Mouse (Mus musculus) testis, adult 2 months (tissue): ENCODE results near the gene Gbp2. TPM values are rescaled to one million over a fixed set of nuclear protein-coding genes. Genes with fewer than 3 reads are reported as not detected.
"Not testable (repeated sequence)": the region's sequence is repeated elsewhere in the genome, so short reads cannot be mapped to it uniquely, and the experiment has no call there.

ENCODE experiments used
- H3K27ac ChIP-seq: fragments of 200-500 bp; 2 replicates; pipeline ENCODE4 v1.5.1; 2012; ENCODE audit warnings: low read depth, low read length; ENCODE audit not compliant: control insufficient read depth, insufficient read depth
- H3K27me3 ChIP-seq: fragments of 200-500 bp; 2 replicates; pipeline ENCODE4 v1.6.1; 2012; ENCODE audit warnings: mild to moderate bottlenecking, low read length, moderate library complexity; ENCODE audit not compliant: control insufficient read depth, insufficient read depth
- H3K36me3 ChIP-seq: fragments of 200-500 bp; 2 replicates; pipeline ENCODE4 v1.6.1; 2012; ENCODE audit warnings: mild to moderate bottlenecking, low read length; ENCODE audit not compliant: control insufficient read depth, insufficient read depth
- H3K4me1 ChIP-seq: fragments of 200-500 bp; 2 replicates; pipeline ENCODE4 v1.6.1; 2012; ENCODE audit warnings: low read length; ENCODE audit not compliant: control insufficient read depth, insufficient read depth
- H3K4me3 ChIP-seq: fragments of 200-500 bp; 2 replicates; pipeline ENCODE4 v1.5.1; 2012; ENCODE audit warnings: low read depth, mild to moderate bottlenecking, low read length, moderate library complexity, mixed read lengths; ENCODE audit not compliant: control insufficient read depth
- CTCF ChIP-seq: fragments of 200-500 bp; IDR thresholded peaks from 2 replicates; pipeline ENCODE4 v1.5.1; 2012; ENCODE audit warnings: low read depth, mild to moderate bottlenecking, inconsistent platforms, low read length, moderate library complexity; ENCODE audit not compliant: control insufficient read depth, insufficient read depth, insufficient replicate concordance
- POLR2A ChIP-seq: fragments of 200-500 bp; IDR thresholded peaks from 2 replicates; pipeline ENCODE4 v1.6.1; 2012; ENCODE audit warnings: low read depth, mild to moderate bottlenecking, inconsistent platforms, low read length, moderate library complexity; ENCODE audit not compliant: control insufficient read depth
- polyA plus RNA-seq: library from polyadenylated mRNA; depleted of rRNA; stranded (reverse); fragments of >200 nt; gene quantifications from 2 replicates; pipeline ENCODE4 v1.2.3, GENCODE M21; 2012; rRNA removed

Gbp2 gene
- polyA plus RNA-seq, 1 experiment, result 0.63 TPM

DNA sequence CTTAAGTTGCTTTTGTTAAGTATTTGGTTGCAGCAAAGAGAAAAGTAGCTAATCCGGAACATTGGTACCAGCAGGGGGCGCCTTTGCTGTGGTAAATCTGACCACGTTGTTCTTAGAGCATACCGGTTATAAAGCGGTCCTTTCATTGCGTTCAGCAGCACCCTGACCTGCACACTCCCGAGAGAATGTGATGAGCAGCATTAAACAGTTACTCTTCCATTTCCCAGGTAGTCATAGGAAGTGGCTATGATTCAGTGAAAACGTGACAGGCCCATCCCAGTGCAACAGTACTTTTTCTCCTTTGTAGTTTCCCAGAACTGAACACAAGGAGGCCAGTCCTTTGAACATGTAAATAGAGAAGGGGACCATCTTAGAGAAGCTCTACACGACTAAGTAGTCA, 19.8 kb downstream of the Gbp2 start:
- TF ChIP-seq POLR2A (no peak), CTCF (peak; percentile 19; the same call in 1 of the 2 replicates)
- no peaks in the 10 kb centered on the region for H3K36me3 ChIP-seq
- H3K27me3 ChIP-seq, result no peaks in the 10 kb centered on the region
- H3K4me1 ChIP-seq, result no peaks in the 10 kb centered on the region; the same call in 1 of the 2 replicates
- no peak overlapping the region for H3K27ac ChIP-seq
- no peak overlapping the region for H3K4me3 ChIP-seq

DNA sequence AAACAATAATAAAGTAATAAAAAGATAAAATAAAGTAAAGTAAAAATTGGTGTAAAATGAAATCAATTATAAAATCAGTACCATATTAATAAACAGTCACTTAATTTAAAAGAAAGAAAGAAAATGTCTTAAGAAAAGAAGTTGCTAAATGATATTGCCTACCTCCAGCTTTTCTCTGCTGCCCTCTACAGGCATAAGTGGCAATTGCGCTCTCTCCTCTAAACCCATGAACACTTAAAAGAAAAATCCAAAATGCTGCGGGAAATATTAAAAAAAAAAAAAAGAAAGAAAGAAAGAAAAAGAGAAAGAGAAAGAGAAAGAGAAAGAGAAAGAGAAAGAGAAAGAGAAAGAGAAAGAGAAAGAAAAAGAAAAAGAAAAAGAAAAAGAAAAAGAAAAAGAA, 25.5 kb downstream of the Gbp2 start:
- H3K4me1 ChIP-seq, H3K27ac ChIP-seq, H3K36me3 ChIP-seq, H3K27me3 ChIP-seq, H3K4me3 ChIP-seq: not testable (repeated sequence)

DNA sequence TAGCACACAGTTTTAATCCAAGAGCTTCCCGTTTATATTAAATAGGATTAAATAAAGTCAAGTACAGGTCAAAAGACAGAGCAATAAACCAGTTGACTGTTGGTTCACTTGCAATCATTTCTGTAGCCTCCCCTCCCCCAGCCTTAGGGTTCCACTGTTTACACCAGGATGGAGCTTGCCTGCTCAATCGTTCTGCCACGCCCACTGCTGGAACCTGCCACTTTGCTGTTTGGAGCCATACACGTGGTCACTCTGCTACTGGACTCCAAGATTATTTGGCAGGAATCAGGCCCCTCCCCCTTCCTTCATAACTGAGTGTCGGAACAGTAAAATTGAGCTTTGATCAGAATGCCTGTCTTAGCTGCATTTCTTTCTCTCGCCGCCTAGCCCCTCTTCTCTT, 27.4 kb downstream of the Gbp2 start:
- H3K4me1 ChIP-seq, H3K4me3 ChIP-seq, H3K27ac ChIP-seq, H3K36me3 ChIP-seq, H3K27me3 ChIP-seq: not testable (repeated sequence)

DNA sequence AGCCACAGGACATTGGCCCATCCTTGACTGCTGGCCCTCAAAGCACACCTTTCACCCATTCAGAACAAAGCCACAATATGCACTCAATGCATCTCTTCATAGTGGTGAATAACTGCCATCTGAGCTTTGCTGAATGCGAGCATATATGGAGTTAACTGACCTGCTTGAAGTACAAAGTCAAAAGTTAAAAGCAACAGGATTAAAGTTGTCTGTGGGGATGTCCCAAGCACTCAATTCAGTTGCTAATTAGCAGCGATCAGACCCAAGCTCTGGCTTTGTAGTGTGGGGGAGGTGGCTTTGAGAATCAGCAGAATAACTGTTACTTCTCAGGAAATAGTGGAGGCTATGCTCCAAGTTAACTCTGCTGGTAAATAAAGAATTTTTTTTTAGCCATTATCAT, 29.8 kb downstream of the Gbp2 start:
- Histone ChIP-seq H3K4me1 (peaks cover 3% of the 10 kb centered on the region; the same call in 1 of the 2 replicates), H3K4me3 (no peak overlapping the region), H3K27ac (no peak overlapping the region), H3K36me3 (no peaks in the 10 kb centered on the region), H3K27me3 (no peaks in the 10 kb centered on the region)
- TF ChIP-seq POLR2A, result no peak
- no peak for TF ChIP-seq CTCF

DNA sequence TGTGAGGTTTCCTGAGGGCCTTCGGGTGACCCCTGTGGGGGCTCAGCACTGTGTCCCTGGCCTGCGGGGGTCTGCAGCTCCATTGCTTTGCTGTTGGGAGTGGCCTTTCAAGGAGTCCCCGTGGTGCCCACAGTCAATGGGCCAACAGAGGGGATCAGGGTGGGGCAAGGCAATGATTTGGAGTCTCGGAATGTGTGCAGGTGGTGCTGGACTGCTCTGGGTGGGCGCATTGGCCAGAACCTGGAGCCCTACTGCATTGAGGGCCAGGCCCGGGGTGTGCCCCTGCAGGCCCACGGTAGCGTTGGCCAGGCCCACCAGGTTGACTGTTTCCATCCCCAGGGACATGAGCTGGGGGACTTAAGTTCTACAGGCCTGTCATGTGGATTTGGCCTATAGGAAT, 44.3 kb downstream of the Gbp2 start:
- Histone ChIP-seq H3K27ac (no peak overlapping the region), H3K4me3 (no peak overlapping the region), H3K27me3 (no peaks in the 10 kb centered on the region), H3K4me1 (no peaks in the 10 kb centered on the region), H3K36me3 (no peaks in the 10 kb centered on the region)
- TF ChIP-seq CTCF, result no peak
- TF ChIP-seq POLR2A, result no peak

DNA sequence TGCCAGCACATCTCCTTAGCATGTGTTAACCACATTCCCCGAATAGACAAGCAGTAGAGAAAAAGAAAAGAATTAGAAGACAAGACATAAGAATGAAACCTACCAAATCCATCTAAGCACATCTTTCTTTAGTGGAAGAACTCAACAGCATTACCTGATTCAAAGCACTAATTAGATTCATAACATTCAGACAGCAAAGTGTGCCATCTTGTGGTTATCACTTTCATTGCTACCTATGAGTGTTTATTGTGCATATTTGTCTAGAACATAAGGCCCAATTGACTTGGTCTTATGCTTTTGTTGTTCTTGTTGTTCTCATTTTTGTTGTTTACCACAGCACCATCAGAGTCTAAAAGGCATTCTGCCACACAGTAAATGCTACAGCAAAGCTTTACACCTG, 54.2 kb downstream of the Gbp2 start:
- no peaks in the 10 kb centered on the region for H3K4me1 ChIP-seq
- no peaks in the 10 kb centered on the region for H3K27me3 ChIP-seq
- H3K27ac ChIP-seq, result no peak overlapping the region
- no peak overlapping the region for H3K4me3 ChIP-seq
- TF ChIP-seq POLR2A, result no peak
- no peak for TF ChIP-seq CTCF
- no peaks in the 10 kb centered on the region for H3K36me3 ChIP-seq

Other genes with a start within 250 kb of the Gbp2 start
- 10.6 and 11.2 TPM in 2 replicates for gene Pdlim5, start 224.9 kb upstream of the Gbp2 start, polyA plus RNA-seq
- 0.57 and 0.84 TPM in 2 replicates for gene Gbp5, start 126.6 kb upstream of the Gbp2 start, polyA plus RNA-seq
- 0.22 and 0.25 TPM in 2 replicates for gene Gbp7, start 90.3 kb upstream of the Gbp2 start, polyA plus RNA-seq
- 0.74 and 1.5 TPM in 2 replicates for gene Gbp3, start 60.6 kb upstream of the Gbp2 start, polyA plus RNA-seq
- 0.06 TPM in 1 of 2 replicates, not detected in the other for gene Gbp2b, start 25.8 kb upstream of the Gbp2 start, polyA plus RNA-seq
- 3.1 and 3.8 TPM in 2 replicates for gene Kyat3, start 80.4 kb downstream of the Gbp2 start, polyA plus RNA-seq
- 51.3 and 58.5 TPM in 2 replicates for gene Gtf2b, start 144.4 kb downstream of the Gbp2 start, polyA plus RNA-seq